Mouse (Mus musculus) gastrocnemius, postnatal 25 days (tissue): ENCODE results near the gene Rpl24. TPM values are rescaled to one million over a fixed set of nuclear protein-coding genes. Genes with fewer than 3 reads are reported as not detected.

Experiments
- DNase-seq: peaks from one replicate; pipeline ENCODE4 v3.0.0; 2022
- total RNA-seq, 2 experiments: library from RNA; stranded (reverse); gene quantifications; 1 replicate in 1 of 2; 2 replicates in 1 of 2; pipeline ENCODE4 v1.2.3; 2021

Gene Rpl24
- total RNA-seq, 2 experiments from 2014 or later = 523 to 572 TPM

- no peak for DNase-seq
Observed at GRCm38 (mm10) chr16:55970416-55970815, 4.3 kb downstream of the Rpl24 start.

GRCm38 (mm10) chr16:55971735-55972615 is 5.9 kb downstream of the Rpl24 start:
- DNase-seq = no peak

- DNase-seq = no peak
Observed at GRCm38 (mm10) chr16:55972626-55973201, 6.6 kb downstream of the Rpl24 start.

- DNase-seq = peak; percentile 99
Observed at GRCm38 (mm10) chr16:55973431-55974255, 7.6 kb downstream of the Rpl24 start, which contains the start of gene Zbtb11. Gene Zbtb11, plus strand, starts transcription at chr16:55973883.

GRCm38 (mm10) chr16:55974256-55974902 is 8.3 kb downstream of the Rpl24 start:
- DNase-seq = peak; percentile 94

GRCm38 (mm10) chr16:55974903-55975285 is 8.8 kb downstream of the Rpl24 start:
- peak; percentile 16 for DNase-seq

GRCm38 (mm10) chr16:55986001-55986400 is 19.9 kb downstream of the Rpl24 start:
- DNase-seq = no peak

- no peak for DNase-seq
Observed at GRCm38 (mm10) chr16:55990311-55990710, 24.2 kb downstream of the Rpl24 start.

GRCm38 (mm10) chr16:55994235-55994634 is 28.2 kb downstream of the Rpl24 start:
- no peak for DNase-seq

GRCm38 (mm10) chr16:56006798-56007197 is 40.7 kb downstream of the Rpl24 start:
- DNase-seq = no peak

- DNase-seq = no peak
Observed at GRCm38 (mm10) chr16:56008862-56009261, 42.8 kb downstream of the Rpl24 start.

- no peak for DNase-seq
Observed at GRCm38 (mm10) chr16:56012789-56013743, 47.0 kb downstream of the Rpl24 start.

- DNase-seq = no peak
Observed at GRCm38 (mm10) chr16:56014076-56014475, 48.0 kb downstream of the Rpl24 start.

GRCm38 (mm10) chr16:56019660-56020059 is 53.6 kb downstream of the Rpl24 start:
- DNase-seq = no peak

Other genes with a start within 250 kb of the Rpl24 start
- gene Nfkbiz, start 127.4 kb upstream of the Rpl24 start, total RNA-seq = 1 to 10 TPM; 1.2 to 1.3 TPM
- gene Nxpe3, start 71.0 kb upstream of the Rpl24 start, total RNA-seq = under 1 TPM; 0.31 to 0.38 TPM
- 1 to 10 TPM; 4.1 to 5.7 TPM for gene Cep97, start 31.4 kb upstream of the Rpl24 start, total RNA-seq
- gene Zbtb11, start 7.6 kb downstream of the Rpl24 start, total RNA-seq = 1 to 10 TPM; 9.3 to 9.6 TPM
- 10 to 100 TPM; 47.0 to 50.1 TPM for gene Pcnp, start 63.5 kb downstream of the Rpl24 start, total RNA-seq
- 1 to 10 TPM; 7.7 to 9.3 TPM for gene Trmt10c, start 71.5 kb downstream of the Rpl24 start, total RNA-seq
- 10 to 100 TPM; 11.5 to 12.9 TPM for gene Senp7, start 82.1 kb downstream of the Rpl24 start, total RNA-seq
- gene Impg2, start 238.0 kb downstream of the Rpl24 start, total RNA-seq = under 1 TPM; 0.10 to 0.13 TPM